Mouse (Mus musculus) spleen, postnatal 14 days (tissue): ENCODE results near the gene Fbxw8.
A peak's percentile ranks its signal among the peaks of the same experiment; 100 is the strongest.

Source experiments
- DNase-seq, 2 experiments: peaks; one replicate each; pipeline ENCODE4 v3.0.0; 2021 to 2022; ENCODE audit warnings: low spot score in 2 of 2

The Fbxw8 gene

GRCm38 (mm10) chr5:118076721-118077592, 78.3 kb downstream of the Fbxw8 start:
- DNase-seq: no peak

- DNase-seq: no peak
Observed at GRCm38 (mm10) chr5:118073213-118073773, 82.0 kb downstream of the Fbxw8 start.

- no peak for DNase-seq
Observed at GRCm38 (mm10) chr5:118071766-118072165, 83.5 kb downstream of the Fbxw8 start.

DNA sequence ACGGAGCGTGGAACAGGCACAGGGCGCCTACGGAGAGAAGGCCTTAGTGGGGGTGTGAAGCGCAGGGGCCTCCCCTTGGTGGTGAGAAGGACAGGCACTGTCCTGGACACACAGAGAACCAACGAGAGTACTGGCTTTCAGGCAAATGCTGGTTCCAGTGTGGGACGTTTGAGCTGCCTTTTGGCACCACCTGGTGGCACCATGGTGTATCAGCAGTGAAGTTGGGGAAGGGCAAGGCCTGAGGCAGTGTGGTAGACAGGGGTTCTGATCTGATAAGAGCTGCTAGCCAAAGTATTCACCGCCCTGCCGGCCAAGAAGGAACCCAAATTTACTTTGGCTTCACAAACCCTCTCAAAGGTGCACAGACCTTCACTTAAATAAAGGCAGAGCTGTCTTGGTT, 85.9 kb downstream of the Fbxw8 start:
- peak; percentile 36 to 55 for DNase-seq

GRCm38 (mm10) chr5:118067984-118068494, 87.2 kb downstream of the Fbxw8 start:
- DNase-seq: no peak

- no peak for DNase-seq
Observed at GRCm38 (mm10) chr5:118067572-118067971, 87.7 kb downstream of the Fbxw8 start.

DNA sequence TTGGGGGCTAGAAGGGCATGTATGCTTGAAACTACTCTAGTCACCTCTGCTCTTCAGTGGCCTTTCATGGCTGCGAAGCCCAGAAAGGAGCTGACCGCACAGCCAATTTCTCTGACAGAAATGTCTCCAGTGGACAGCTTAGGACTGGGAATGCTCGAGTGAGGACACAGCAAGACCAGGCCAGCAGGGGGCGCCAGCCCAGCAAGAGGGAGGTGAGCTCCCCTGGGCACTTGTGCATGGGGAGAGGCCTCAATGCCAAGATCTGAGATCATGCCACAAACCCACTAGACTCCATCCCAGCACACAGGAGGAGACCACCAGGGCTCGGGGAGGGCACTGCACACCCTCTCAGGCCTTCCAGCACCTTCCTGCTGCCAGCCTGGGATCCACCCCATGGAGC, 88.4 kb downstream of the Fbxw8 start:
- DNase-seq: peak; percentile 32 to 59

DNA sequence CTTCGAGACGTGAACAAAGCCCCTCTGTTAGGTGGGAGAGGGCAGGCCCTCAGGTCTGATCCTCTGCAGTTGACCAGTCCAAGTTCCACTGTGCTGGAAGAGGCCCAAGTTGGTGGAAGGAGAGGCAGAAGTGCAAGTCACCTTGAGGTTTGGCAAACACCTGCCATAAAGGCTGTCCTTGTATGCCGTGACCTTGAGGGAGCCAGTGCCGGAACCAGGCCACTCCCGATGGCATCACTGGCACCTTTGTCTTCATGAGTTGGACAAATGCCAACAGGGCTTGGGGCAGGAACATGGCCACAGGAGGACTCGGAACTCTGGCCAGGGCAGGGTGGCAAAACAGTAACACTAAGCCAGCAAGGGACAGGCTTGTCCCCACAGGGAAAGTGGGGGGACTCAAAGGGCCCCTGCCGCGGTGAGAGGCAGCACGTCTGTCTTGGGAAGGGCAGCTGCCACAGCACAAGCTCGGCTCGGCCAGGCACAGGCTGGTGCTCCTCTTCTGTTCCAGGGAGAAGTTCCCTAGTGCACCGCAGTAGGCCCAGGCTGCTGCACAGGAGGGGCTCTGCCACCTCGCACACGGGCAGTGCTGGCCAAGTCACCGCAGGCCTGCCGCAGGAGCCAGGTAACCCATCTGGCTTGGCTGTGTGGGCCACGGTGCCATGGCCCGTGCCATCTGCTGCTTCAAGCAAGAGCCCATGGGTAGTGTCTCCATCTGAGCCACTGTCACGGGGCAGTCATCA, 89.6 kb downstream of the Fbxw8 start:
- no peak for DNase-seq

DNA sequence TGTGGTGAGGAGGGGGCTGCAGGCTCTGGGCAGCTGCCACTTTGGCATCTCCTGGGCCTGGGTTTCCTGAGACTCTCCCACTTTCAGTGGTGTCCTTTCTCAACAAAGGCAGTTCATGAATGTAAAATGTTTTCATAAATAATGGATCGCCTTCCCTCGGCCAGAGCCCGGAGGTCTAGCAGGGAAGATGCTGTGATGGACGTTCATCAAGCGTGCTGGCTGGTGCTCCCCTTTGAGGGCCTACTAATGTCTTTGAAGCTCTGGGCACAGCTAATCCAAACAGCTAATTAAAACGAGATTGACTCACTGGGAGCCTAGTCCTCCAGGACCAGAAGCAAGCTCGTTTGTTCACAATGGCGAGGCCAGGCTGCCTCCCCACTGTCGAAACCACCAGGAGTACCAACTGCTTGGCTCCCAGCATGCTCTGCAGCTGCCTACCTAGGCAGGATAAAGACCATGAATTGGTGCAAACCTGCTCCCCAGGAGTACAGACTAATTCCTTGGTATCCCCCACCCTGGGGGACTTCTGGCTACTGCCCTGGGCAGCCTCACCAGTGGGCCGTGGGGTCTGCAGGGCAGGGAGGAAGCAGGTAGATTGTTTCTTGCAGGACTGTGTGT, 90.9 kb downstream of the Fbxw8 start:
- DNase-seq: no peak

DNA sequence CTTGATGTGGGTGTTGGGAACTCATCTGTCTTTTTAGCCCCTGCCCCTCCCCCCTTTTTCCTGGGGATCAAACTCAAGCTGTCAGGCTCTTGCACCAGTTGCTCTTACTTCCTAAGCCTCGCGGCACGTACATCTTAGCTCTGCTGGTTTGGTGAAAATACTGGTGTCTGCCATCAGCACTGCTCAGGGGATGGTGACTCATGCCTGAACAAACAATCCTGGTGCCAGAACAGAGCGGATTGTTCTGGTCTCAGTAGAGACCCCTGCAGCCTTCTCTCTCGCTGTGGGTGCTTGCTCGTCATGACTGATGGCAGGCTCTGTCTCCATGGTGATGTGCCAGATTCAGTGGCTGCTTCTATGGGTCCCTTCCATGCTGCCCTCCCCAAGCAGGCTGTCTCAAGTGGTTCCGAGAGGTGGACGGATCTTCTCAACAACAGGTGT, 92.1 kb downstream of the Fbxw8 start:
- DNase-seq: no peak

GRCm38 (mm10) chr5:118061391-118061790, 93.9 kb downstream of the Fbxw8 start:
- DNase-seq: no peak

DNA sequence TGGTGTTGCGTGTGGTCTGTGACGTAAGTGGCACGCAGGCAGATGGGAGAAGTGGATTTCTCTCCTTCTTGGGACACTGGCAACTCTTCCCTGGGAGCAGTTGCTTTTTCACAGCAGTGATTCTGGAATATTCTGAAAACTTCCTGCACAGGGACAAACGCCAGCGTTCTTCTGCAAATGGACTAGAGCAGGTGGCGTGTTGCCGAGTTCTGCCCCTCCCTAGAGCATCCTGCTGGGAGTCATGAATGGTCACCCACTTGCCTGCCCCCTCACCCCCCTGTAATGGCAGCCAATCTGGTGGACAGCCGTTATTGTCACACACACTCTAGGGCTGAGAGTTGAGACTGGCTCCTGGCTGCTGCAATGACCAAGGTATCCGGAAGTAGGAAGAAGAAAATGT, 95.6 kb downstream of the Fbxw8 start:
- no peak for DNase-seq

GRCm38 (mm10) chr5:118058858-118059257, 96.4 kb downstream of the Fbxw8 start:
- no peak for DNase-seq

- DNase-seq: no peak
Observed at GRCm38 (mm10) chr5:118057508-118058111, 97.7 kb downstream of the Fbxw8 start.

DNA sequence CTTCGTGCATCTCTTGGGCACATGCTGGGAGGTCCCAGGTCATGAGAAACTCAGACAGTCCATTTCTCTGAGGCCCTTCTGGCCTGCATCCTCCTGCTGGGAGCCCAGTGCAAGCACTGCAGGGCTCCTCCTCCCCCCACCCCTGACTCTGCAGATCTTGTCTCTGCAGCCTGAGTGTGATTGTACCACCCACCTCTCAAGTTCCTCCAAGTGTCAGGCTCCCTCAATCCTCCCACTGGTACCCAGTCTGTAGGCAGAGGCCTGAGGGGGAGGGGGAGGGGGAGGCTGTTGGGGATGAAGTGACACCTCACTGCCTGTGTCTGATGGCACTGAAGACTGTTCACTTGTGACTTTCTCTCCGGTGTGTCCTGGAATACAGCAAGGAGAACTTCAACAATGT, 102.1 kb downstream of the Fbxw8 start:
- no peak for DNase-seq

- DNase-seq: no peak
Observed at GRCm38 (mm10) chr5:118051981-118052662, 103.1 kb downstream of the Fbxw8 start.

DNA sequence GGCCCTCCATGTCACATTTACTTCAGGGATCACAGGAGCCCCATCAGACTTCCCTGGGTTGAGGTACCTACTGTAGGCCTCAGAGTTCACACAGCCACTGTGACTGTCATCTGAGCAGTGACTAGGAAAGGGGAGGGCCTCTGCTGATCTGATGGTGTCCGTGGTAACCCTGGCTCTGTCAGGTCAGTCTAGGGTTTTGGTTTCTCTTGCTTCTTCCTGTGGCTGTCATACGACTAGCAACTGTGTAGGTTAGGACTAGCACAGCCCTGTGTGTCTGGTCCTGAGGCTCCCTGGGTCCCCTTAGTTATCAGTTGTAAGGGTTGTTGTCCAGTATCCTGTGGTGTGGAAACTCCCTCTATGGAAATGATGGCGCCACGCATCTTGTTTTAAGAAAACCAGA, 104.5 kb downstream of the Fbxw8 start:
- no peak for DNase-seq

DNA sequence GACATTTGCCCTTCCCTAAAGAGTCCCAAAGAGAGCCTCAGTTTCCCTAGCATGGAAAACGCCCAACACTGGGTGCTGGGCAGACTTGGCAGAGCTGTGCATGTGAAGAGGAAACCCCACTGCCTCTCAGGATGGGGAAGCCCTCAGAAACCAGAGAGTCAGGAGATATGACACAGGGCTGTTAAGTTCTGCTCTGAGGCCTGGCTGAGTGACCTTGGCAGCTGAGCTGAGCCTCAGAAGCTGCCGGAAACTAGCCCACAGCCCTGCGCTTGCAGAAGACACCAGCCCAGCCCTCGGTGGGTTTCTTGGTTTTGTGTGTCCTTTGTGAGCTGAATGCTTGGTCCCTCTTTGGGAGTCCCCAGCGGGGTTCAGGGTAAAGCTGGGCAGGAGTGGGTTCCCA, 106.3 kb downstream of the Fbxw8 start:
- DNase-seq: no peak

DNA sequence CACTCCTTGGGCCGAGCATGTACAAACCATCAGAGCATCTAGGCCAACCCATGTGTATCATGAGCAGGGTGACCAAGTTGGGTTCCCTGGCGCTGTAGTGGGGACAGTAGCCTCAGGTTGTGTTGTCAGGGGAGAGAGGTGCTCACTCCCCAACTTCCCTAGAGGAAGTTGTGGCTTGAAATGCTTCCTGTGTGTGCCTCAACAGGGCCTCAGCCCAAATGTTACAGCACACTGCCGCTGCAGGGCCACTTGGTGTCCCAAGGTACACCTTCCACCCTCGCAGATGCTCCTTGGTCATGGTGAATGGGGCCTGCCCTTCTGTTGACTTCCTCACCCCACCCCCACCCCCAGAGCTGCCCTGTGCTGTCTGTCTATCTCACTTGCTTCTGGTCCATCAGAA, 106.9 kb downstream of the Fbxw8 start:
- DNase-seq: no peak

DNA sequence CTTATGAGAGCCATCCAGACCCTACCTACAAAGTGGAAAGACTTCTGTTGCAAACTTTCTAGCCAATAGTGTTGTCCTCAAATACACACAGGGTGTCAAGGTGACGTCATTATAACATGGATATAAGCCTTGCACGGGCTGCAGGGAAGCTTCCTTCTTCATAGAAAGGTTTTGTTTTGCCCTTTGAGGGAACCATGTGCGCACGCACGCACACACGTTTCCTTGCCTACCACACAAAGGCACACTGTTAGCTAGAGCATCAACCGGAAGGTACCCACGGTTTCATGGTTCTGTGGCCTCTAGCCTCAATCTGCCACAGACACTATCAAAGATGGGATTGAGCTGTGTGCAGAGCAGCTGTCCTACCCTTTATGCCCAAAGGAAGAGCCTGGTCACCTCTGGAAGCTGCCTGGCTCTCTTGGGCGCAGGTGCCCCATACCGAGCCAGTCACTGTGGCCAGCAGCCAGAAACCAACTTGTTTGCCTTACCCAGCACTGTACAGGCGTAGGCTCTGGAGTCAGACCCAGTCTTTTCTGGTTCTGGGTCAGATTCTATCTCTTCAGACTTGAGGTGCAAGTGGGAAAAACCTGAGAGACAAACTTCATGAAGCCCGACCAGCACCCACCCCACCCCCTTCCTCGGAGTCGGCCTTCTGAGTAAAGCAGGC, 108.0 kb downstream of the Fbxw8 start:
- DNase-seq: no peak
